In genomic region chr8:71971945-71972344, GRCm38 (mm10) we compare ENCODE assay signal across 8 mouse cellular contexts. TPM values are rescaled to one million over a fixed set of nuclear protein-coding genes. Genes with fewer than 3 reads are reported as not detected.
DNase-seq lines count a peak whose midpoint lies in the region; ATAC-seq and TF ChIP-seq lines count a peak whose summit lies in the region.

No protein-coding gene starts in this region.

- H3K4me1 ChIP-seq in hindbrain, postnatal 0 days (ENCODE audit: insufficient read depth, low read length): no peaks in the 10 kb centered on the region
- no peaks in the 10 kb centered on the region for H3K4me1 ChIP-seq in hindbrain, embryonic 14.5 days (replicated peaks; ENCODE audit: control insufficient read depth, insufficient read depth, low read length)

- H3K4me3 ChIP-seq in hindbrain, postnatal 0 days (ENCODE audit: low read length): no peak overlapping the region
- H3K4me3 ChIP-seq in hindbrain, embryonic 14.5 days (replicated peaks; ENCODE audit: low read length): no peak overlapping the region

- H3K9me3 ChIP-seq in hindbrain, postnatal 0 days (ENCODE audit: low read length): no peaks in the 10 kb centered on the region
- H3K9me3 ChIP-seq in hindbrain, embryonic 14.5 days (ENCODE audit: control insufficient read depth, low read length): no peaks in the 10 kb centered on the region

- DNase-seq in adrenal gland, adult 2 months: peak; percentile 23
- DNase-seq in adrenal gland, adult 8-10 months: no peak
- DNase-seq in hindbrain, postnatal 0 days (ENCODE audit: low spot score): peak; percentile 20
- no peak for DNase-seq in hindbrain, embryonic 14.5 days (ENCODE audit: low spot score)
- DNase-seq in A20 (ENCODE audit: low read depth, low spot score): peak; percentile 30
- peak; percentile 50 for DNase-seq in embryo, embryonic 10.5 days (ENCODE audit: low spot score)
- no peak for DNase-seq in layer of hippocampus, postnatal 36 days

- no peak overlapping the region for H3K4me2 ChIP-seq in hindbrain, postnatal 0 days (ENCODE audit: low read depth, low read length)
- H3K4me2 ChIP-seq in hindbrain, embryonic 14.5 days (replicated peaks): no peak overlapping the region

- ATAC-seq in hindbrain, postnatal 0 days: no peak
- no peak for ATAC-seq in hindbrain, embryonic 14.5 days (ENCODE audit: low FRiP score)
- ATAC-seq in activated CD4-positive, CD25-positive, alpha-beta regulatory T cell, adult 4 months: no peak

- H3K27ac ChIP-seq in hindbrain, postnatal 0 days: no peak overlapping the region
- H3K27ac ChIP-seq in hindbrain, embryonic 14.5 days: no peak overlapping the region

- H3K27me3 ChIP-seq in hindbrain, postnatal 0 days (ENCODE audit: insufficient read depth, low read length): no peaks in the 10 kb centered on the region
- H3K27me3 ChIP-seq in hindbrain, embryonic 14.5 days (ENCODE audit: control insufficient read depth, insufficient read depth, low read length): no peaks in the 10 kb centered on the region

- TF ChIP-seq CTCF in hindbrain, postnatal 0 days (IDR thresholded peaks at IDR 0.05; ENCODE audit: low read depth): peak; percentile 74

- H3K9ac ChIP-seq in hindbrain, postnatal 0 days (replicated peaks; ENCODE audit: low read length): no peak overlapping the region
- no peak overlapping the region for H3K9ac ChIP-seq in hindbrain, embryonic 14.5 days

- peaks cover 18% of the 10 kb centered on the region for H3K36me3 ChIP-seq in hindbrain, postnatal 0 days (ENCODE audit: insufficient read depth, low read length)
- H3K36me3 ChIP-seq in hindbrain, embryonic 14.5 days (replicated peaks; ENCODE audit: control insufficient read depth, insufficient read depth): peaks cover 30% of the 10 kb centered on the region

- WGBS in hindbrain, postnatal 0 days: 74% methylated on average over 1 of the region's 1 CpGs
- WGBS in hindbrain, embryonic 14.5 days: 90% methylated on average over 1 of the region's 1 CpGs

RNA-seq across cellular contexts. Expression of gene Zfp961, which starts 21.1 kb away (rescaled TPM):
- 10 to 100 TPM; 17.0 to 26.0 TPM for total RNA-seq in adrenal gland, adult 2 months (2021)
- 0.71 and 1.3 TPM in 2 replicates for polyA plus RNA-seq in adrenal gland, adult 2 months (2012; rRNA removed)
- 10 to 100 TPM; 22.0 to 30.6 (median 27.0) TPM for total RNA-seq in adrenal gland, adult 8-10 months (2022)
- 23.8 and 24.8 TPM in 2 replicates for total RNA-seq in hindbrain, postnatal 0 days (2014; rRNA removed)
- polyA plus RNA-seq in hindbrain, postnatal 0 days (2015; fragmentation: Nextera tagmentation; extraction: Ambion mirVana): 11.0 and 14.6 TPM in 2 replicates
- 18.8 and 25.4 TPM in 2 replicates for polyA plus RNA-seq in hindbrain, embryonic 14.5 days (2014; fragmentation: Nextera tagmentation; extraction: Ambion mirVana)
- 10 to 100 TPM; 21.1 to 24.2 TPM for polyA plus RNA-seq in activated CD4-positive, CD25-positive, alpha-beta regulatory T cell, adult 4 months (2017; shearing (Covaris generic))
- 10 to 100 TPM; 18.3 to 21.7 TPM for total RNA-seq in layer of hippocampus, postnatal 36 days (2021)

RNA-seq across cellular contexts. Expression of gene Cyp4f18, which starts 37.5 kb away (rescaled TPM):
- 10 to 100 TPM in 1 of 2 experiments, 1 to 10 TPM in 1; 8.1 to 15.7 TPM for total RNA-seq in adrenal gland, adult 2 months (2021)
- polyA plus RNA-seq in adrenal gland, adult 2 months (2012; rRNA removed): 10.8 and 19.0 TPM in 2 replicates
- total RNA-seq in adrenal gland, adult 8-10 months (2022): 10 to 100 TPM in 2 of 4 experiments, 1 to 10 TPM in 2; 5.3 to 12.2 (median 8.6) TPM
- not detected in 2 replicates for total RNA-seq in hindbrain, postnatal 0 days (2014; rRNA removed)
- polyA plus RNA-seq in hindbrain, postnatal 0 days (2015; fragmentation: Nextera tagmentation; extraction: Ambion mirVana): 0.46 and 0.78 TPM in 2 replicates
- polyA plus RNA-seq in hindbrain, embryonic 14.5 days (2014; fragmentation: Nextera tagmentation; extraction: Ambion mirVana): 0.20 and 0.53 TPM in 2 replicates
- polyA plus RNA-seq in activated CD4-positive, CD25-positive, alpha-beta regulatory T cell, adult 4 months (2017; shearing (Covaris generic)): 1 to 10 TPM in 1 of 2 experiments, under 1 TPM in 1; 0.71 to 2.9 TPM
- not detected for total RNA-seq in layer of hippocampus, postnatal 36 days (2021)

Comparison
In these comparisons a context has a peak if more than half of its experiments do, and no peak if none do; other contexts are left out.
1. DNase-seq: peak in adrenal gland, adult 2 months (single experiment), hindbrain, postnatal 0 days (single experiment), A20 (single experiment) and embryo, embryonic 10.5 days (single experiment); none in adrenal gland, adult 8-10 months (single experiment), hindbrain, embryonic 14.5 days (single experiment) and layer of hippocampus, postnatal 36 days (0 of 2).